Mouse (Mus musculus): ENCODE results near the gene Gm5346.
"Not testable (repeated sequence)": the region's sequence is repeated elsewhere in the genome, so short reads cannot be mapped to it uniquely, and the experiment has no call there.

Gm5346 gene

GRCm38 (mm10) chr8:43627176-43627575, at the start of gene Gm5346:
TSS of gene Gm5346 (minus strand) at chr8:43627276.
- DNase-seq (ENCODE audit: low spot score) = no peak

- DNase-seq (ENCODE audit: low spot score) = no peak
Observed at GRCm38 (mm10) chr8:43616046-43616445, 11.0 kb downstream of the Gm5346 start.

GRCm38 (mm10) chr8:43603657-43604056, 23.4 kb downstream of the Gm5346 start:
- not testable (repeated sequence) for DNase-seq (ENCODE audit: low spot score)

GRCm38 (mm10) chr8:43603166-43603565, 23.9 kb downstream of the Gm5346 start:
- DNase-seq (ENCODE audit: low spot score) = not testable (repeated sequence)

GRCm38 (mm10) chr8:43576607-43577006, 50.5 kb downstream of the Gm5346 start, which contains the start of gene Adam26a:
TSS of gene Adam26a (minus strand) at chr8:43576707.
- not testable (repeated sequence) for DNase-seq (ENCODE audit: low spot score)
